Mouse (Mus musculus): ENCODE results near the gene Carhsp1.

The Carhsp1 gene

GRCm38 (mm10) chr16:8671551-8672349 lies at the start of gene Carhsp1:
Carhsp1 (minus strand) TSS chr16:8672155.
- peak; percentile 91 for DNase-seq (ENCODE audit: low read depth, low spot score)

DNA sequence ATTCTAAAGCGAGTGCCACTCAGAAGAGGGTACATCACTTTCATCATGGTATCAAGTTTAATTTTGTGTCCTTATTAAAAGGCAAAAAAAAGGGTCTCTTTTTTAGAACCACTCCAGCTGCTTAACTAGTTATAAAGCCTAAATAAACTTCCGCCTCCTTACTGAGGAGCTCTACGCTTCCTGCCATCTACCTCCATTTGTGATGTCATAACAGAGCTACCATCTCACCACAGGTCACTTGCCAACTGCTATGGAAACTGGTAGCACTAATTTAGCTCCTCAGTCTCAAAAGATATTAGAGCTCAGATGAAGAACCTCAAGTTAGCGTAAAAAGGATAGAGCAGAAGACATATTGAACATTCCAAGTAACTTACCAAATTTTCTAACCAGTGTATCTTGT lies 48.5 kb upstream of the Carhsp1 start:
- no peak for DNase-seq (ENCODE audit: low read depth, low spot score)

DNA sequence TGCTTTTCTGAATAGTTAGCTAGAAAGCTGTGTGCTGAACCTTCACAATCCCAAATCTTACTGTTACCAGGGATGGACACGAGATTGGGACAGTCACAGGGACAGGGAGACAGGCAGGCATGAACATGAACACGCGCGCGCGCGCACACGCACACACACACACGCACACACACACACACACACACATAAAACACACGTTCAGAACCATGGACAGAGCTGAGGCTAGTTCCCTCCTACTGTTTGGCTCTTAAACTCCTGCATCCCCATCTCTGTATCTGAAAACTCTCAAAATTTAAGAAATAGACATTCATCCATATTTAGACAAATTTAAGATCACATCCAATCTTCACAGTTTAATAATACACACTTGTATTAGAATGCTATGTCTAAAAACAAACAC lies 45.8 kb upstream of the Carhsp1 start:
- peak; percentile 49 for DNase-seq (ENCODE audit: low read depth, low spot score)

GRCm38 (mm10) chr16:8716300-8716699 lies 44.3 kb upstream of the Carhsp1 start:
- no peak for DNase-seq (ENCODE audit: low read depth, low spot score)

GRCm38 (mm10) chr16:8715513-8716080 lies 43.6 kb upstream of the Carhsp1 start:
- DNase-seq (ENCODE audit: low read depth, low spot score) = no peak

- no peak for DNase-seq (ENCODE audit: low read depth, low spot score)
Measured at GRCm38 (mm10) chr16:8714851-8715250, 42.9 kb upstream of the Carhsp1 start.

- DNase-seq (ENCODE audit: low read depth, low spot score) = no peak
Measured at GRCm38 (mm10) chr16:8711998-8712397, 40.0 kb upstream of the Carhsp1 start.

DNA sequence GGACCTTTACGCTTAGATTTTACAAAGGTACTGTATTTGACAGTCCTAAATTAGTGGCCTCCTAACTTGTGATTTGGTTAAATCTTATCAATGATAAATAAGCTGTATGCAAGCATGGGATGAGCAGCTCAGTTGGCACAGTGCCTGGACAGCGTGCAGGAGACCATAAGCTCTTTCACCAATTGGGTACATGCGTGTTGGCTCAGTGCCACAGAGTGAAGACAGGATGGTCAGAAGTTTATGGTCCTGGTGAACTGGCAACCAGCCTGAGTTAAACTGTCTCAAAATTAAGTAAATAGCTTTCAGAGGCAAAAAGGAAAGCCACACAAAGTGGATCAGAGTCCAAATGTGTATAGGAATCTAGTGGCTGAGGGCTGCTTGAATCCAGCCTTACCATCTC lies 28.6 kb upstream of the Carhsp1 start:
- no peak for DNase-seq (ENCODE audit: low read depth, low spot score)

GRCm38 (mm10) chr16:8699556-8699955 lies 27.6 kb upstream of the Carhsp1 start:
- no peak for DNase-seq (ENCODE audit: low read depth, low spot score)

GRCm38 (mm10) chr16:8691206-8691605 lies 19.3 kb upstream of the Carhsp1 start:
- no peak for DNase-seq (ENCODE audit: low read depth, low spot score)

GRCm38 (mm10) chr16:8689979-8690656 lies 18.2 kb upstream of the Carhsp1 start:
- no peak for DNase-seq (ENCODE audit: low read depth, low spot score)

GRCm38 (mm10) chr16:8687559-8688112 lies 15.7 kb upstream of the Carhsp1 start:
- DNase-seq (ENCODE audit: low read depth, low spot score) = no peak

GRCm38 (mm10) chr16:8686871-8687535 lies 15.0 kb upstream of the Carhsp1 start:
- no peak for DNase-seq (ENCODE audit: low read depth, low spot score)

DNA sequence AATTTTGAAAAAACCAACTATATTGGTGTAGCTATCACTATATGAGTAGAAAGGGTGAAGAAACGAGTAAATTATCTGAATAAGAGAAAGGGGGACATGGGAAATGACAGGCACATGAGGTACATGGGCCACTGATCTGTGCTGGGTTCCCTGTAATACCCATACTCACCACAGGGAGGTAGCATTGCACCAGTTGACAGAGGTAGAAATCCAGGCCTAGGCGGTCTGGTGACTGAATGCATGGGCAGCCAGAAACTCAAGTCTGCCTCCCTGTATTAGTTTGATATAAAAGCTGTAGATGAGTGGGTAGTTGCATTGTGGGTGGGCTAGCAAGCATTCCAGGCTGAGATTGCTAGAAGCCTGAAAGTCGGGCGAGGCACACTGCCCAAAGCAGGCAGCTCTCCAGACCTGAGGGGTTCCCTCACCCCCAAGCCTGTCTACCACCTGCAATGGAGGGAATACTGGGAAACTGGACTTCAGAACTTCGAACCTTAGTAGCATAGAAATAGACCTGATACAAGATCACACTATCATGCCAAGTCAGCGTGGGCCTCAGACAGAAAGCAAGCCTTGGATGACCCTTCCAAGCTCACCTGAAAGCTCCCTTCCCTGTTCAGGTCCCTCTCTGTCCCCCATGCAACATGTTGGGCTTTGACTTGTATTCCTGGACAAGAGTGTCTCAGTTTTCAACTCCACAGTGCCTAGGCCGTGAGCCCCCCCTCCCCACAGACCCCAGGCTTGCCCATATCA lies 14.3 kb upstream of the Carhsp1 start:
- DNase-seq (ENCODE audit: low read depth, low spot score) = peak; percentile 87

GRCm38 (mm10) chr16:8685087-8685486 lies 13.1 kb upstream of the Carhsp1 start:
- DNase-seq (ENCODE audit: low read depth, low spot score) = no peak

DNA sequence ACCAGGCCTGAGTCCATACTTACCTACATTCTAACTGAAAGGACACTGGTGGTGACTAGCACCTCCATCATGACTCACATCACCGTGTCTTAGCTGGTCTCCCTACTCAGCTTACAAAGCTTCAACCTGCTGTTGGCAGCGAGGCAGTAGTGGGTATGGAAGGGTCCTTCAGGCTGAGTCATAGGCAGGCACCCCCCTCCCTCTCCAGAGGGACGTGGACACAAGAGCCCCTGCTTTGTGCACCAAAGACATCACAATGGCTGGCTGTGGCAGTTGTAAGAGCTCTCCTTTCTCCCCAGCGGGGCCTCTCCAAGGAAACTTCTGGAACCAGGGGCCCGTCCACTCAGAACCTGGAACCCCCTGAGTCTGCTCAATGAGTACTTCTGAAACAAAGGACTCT lies 8.5 kb upstream of the Carhsp1 start, which contains the start of gene Gm5767:
TSS of gene Gm5767 (plus strand) at position 301 of the 400 bp plus-strand sequence.
- DNase-seq (ENCODE audit: low read depth, low spot score) = no peak

GRCm38 (mm10) chr16:8679780-8680179 lies 7.8 kb upstream of the Carhsp1 start:
- no peak for DNase-seq (ENCODE audit: low read depth, low spot score)

- no peak for DNase-seq (ENCODE audit: low read depth, low spot score)
Measured at GRCm38 (mm10) chr16:8678676-8679075, 6.7 kb upstream of the Carhsp1 start.

DNA sequence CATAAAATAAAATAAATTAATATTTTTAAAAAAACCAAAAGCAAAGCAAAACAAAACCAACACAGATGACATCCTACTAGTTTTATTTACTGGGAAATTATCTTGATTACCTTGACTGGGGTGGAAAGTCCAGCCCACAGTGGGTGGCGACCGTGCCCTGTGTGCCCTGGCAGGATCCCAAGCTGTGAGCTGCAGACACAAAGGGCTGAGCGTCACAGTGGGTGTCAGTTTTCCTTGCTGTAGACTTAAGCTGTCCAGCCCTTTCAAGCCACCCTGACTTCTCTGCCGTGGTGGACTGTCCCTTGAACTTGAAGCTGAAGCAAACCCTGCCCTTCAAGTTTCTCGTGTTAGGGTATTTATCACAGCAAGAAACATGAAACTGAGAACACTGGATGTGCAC lies 6.1 kb upstream of the Carhsp1 start:
- DNase-seq (ENCODE audit: low read depth, low spot score) = no peak

DNA sequence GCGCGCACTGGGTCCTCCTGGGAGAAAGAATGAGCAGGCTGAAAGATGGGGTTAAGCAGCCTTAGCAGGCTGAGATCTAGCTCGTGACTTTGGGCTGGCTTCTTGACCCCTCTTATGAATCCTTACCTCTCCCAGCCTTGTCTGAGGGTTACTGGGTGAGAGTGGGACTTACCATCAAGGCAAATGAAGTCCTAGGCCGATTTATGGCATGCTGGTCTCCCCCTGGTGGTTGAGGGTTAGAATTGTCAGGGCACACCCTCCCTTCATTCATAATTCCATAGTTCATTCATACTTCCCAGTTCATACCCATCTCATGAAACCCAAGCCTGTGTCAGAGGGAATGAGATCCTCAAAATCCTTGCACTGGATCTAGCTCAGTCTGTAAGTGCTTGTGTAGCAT lies 4.8 kb upstream of the Carhsp1 start:
- peak; percentile 76 for DNase-seq (ENCODE audit: low read depth, low spot score)

DNA sequence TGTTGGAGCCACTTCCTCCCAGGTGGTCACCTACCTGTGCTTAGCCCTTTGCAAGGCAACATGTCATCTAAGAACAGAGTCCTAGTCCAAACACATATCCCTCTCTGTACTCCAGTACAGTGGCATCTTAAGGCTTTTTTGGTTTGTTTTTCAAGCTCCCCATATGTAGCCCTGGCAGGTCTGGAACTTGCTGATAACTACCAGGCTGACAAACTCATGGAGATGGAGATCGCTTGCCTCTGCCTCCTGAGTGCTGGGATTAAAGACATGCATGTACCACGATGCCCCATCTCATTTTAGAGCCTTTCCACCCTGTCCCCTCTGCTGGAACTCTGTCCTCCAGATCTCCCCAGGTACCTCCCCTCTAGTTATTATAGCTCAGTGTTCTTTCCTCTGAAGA lies 4.3 kb upstream of the Carhsp1 start:
- DNase-seq (ENCODE audit: low read depth, low spot score) = no peak

Measured in CD4-positive, CD25-positive, alpha-beta regulatory T cell, adult 2 months (primary cell).